Mouse (Mus musculus): ENCODE measurements around the gene Tmem30b. TPM values are rescaled to one million over a fixed set of nuclear protein-coding genes. Genes with fewer than 3 reads are reported as not detected.
"Not testable (repeated sequence)": the region's sequence is repeated elsewhere in the genome, so short reads cannot be mapped to it uniquely, and the experiment has no call there.

The Tmem30b gene
- polyA plus RNA-seq, 2 experiments: 1.9 to 3.8 TPM

- peaks cover 37% of the 10 kb centered on the region for H3K27me3 ChIP-seq (ENCODE audit: control insufficient read depth, insufficient read depth, low read length)
- H3K36me3 ChIP-seq (replicated peaks; ENCODE audit: control insufficient read depth, insufficient read depth, low read depth): no peaks in the 10 kb centered on the region
- H3K27ac ChIP-seq: no peak overlapping the region
- DNase-seq (ENCODE audit: low read depth in 3 of 3, low spot score in 3 of 3): no peak
- peak; percentile 31; the same call in 1 of the 2 replicates for ATAC-seq (ENCODE audit: insufficient read depth)
- H3K4me1 ChIP-seq (replicated peaks; ENCODE audit: control insufficient read depth in 2 of 2, insufficient read depth in 2 of 2, low read length in 1 of 2): no peaks in the 10 kb centered on the region
- no peaks in the 10 kb centered on the region for H3K9me3 ChIP-seq (ENCODE audit: control insufficient read depth, low read length)
- peak overlapping the region; percentile 57 for H3K4me2 ChIP-seq (ENCODE audit: low read depth)
- TF ChIP-seq EP300 (IDR thresholded peaks at IDR 0.05; ENCODE audit: low read depth): no peak
- no peak for TF ChIP-seq CTCF (IDR thresholded peaks at IDR 0.05; ENCODE audit: low read depth)
- peak overlapping the region; percentile 4 to 45; a peak in 3 of 4 replicates for H3K4me3 ChIP-seq (ENCODE audit: insufficient read depth in 1 of 2, low read depth in 2 of 2, low read length in 2 of 2)
- WGBS (ENCODE audit: insufficient replicate concordance): under 1% methylated on average over 55 of the region's 55 CpGs
- H3K9ac ChIP-seq (replicated peaks): no peak overlapping the region
These were observed 513 bp downstream of the Tmem30b start for GRCm38 (mm10) chr12:73545672-73546085.

GRCm38 (mm10) chr12:73544736-73545671 is 1.2 kb downstream of the Tmem30b start:
- WGBS (ENCODE audit: insufficient replicate concordance): 13% methylated on average over 48 of the region's 48 CpGs
- DNase-seq (ENCODE audit: low read depth in 3 of 3, low spot score in 3 of 3) (no peak), ATAC-seq (ENCODE audit: insufficient read depth) (no peak)
- Histone ChIP-seq H3K27ac (no peak overlapping the region), H3K27me3 (ENCODE audit: control insufficient read depth, insufficient read depth, low read length) (peaks cover 37% of the 10 kb centered on the region), H3K4me1 (replicated peaks; ENCODE audit: control insufficient read depth in 2 of 2, insufficient read depth in 2 of 2, low read length in 1 of 2) (no peaks in the 10 kb centered on the region), H3K4me2 (ENCODE audit: low read depth) (peak overlapping the region; percentile 57), H3K9ac (replicated peaks) (no peak overlapping the region), H3K4me3 (ENCODE audit: insufficient read depth in 1 of 2, low read depth in 2 of 2, low read length in 2 of 2) (peak overlapping the region in 1 of 2 experiments; percentile 45; a peak in 2 of 4 replicates), H3K9me3 (ENCODE audit: control insufficient read depth, low read length) (no peaks in the 10 kb centered on the region), H3K36me3 (replicated peaks; ENCODE audit: control insufficient read depth, insufficient read depth, low read depth) (no peaks in the 10 kb centered on the region)
- TF ChIP-seq CTCF (IDR thresholded peaks at IDR 0.05; ENCODE audit: low read depth): no peak
- no peak for TF ChIP-seq EP300 (IDR thresholded peaks at IDR 0.05; ENCODE audit: low read depth)

GRCm38 (mm10) chr12:73543191-73543590 is 3.0 kb downstream of the Tmem30b start:
- H3K4me1 ChIP-seq (replicated peaks; ENCODE audit: control insufficient read depth in 2 of 2, insufficient read depth in 2 of 2, low read length in 1 of 2): peaks cover 0 to 2% of the 10 kb centered on the region in 2 experiments; a peak in 1 of 4 replicates
- H3K36me3 ChIP-seq (replicated peaks; ENCODE audit: control insufficient read depth, insufficient read depth, low read depth): no peaks in the 10 kb centered on the region
- H3K4me2 ChIP-seq (ENCODE audit: low read depth): no peak overlapping the region
- H3K9me3 ChIP-seq (ENCODE audit: control insufficient read depth, low read length): no peaks in the 10 kb centered on the region
- no peak for DNase-seq (ENCODE audit: low read depth in 3 of 3, low spot score in 3 of 3)
- 62% methylated on average over 5 of the region's 5 CpGs for WGBS (ENCODE audit: insufficient replicate concordance)
- peaks cover 37% of the 10 kb centered on the region for H3K27me3 ChIP-seq (ENCODE audit: control insufficient read depth, insufficient read depth, low read length)
- no peak for ATAC-seq (ENCODE audit: insufficient read depth)
- H3K27ac ChIP-seq: no peak overlapping the region
- TF ChIP-seq EP300 (IDR thresholded peaks at IDR 0.05; ENCODE audit: low read depth) (no peak), CTCF (IDR thresholded peaks at IDR 0.05; ENCODE audit: low read depth) (no peak)
- H3K9ac ChIP-seq (replicated peaks): no peak overlapping the region
- no peak overlapping the region for H3K4me3 ChIP-seq (ENCODE audit: insufficient read depth in 1 of 2, low read depth in 2 of 2, low read length in 2 of 2)

GRCm38 (mm10) chr12:73540402-73540801 is 5.8 kb downstream of the Tmem30b start:
- DNase-seq (ENCODE audit: low read depth in 3 of 3, low spot score in 3 of 3): no peak
- Histone ChIP-seq H3K27me3 (ENCODE audit: control insufficient read depth, insufficient read depth, low read length) (peaks cover 13% of the 10 kb centered on the region), H3K4me3 (ENCODE audit: insufficient read depth in 1 of 2, low read depth in 2 of 2, low read length in 2 of 2) (no peak overlapping the region), H3K36me3 (replicated peaks; ENCODE audit: control insufficient read depth, insufficient read depth, low read depth) (no peaks in the 10 kb centered on the region), H3K9ac (replicated peaks) (no peak overlapping the region), H3K27ac (no peak overlapping the region), H3K4me2 (ENCODE audit: low read depth) (no peak overlapping the region), H3K9me3 (ENCODE audit: control insufficient read depth, low read length) (no peaks in the 10 kb centered on the region), H3K4me1 (replicated peaks; ENCODE audit: control insufficient read depth in 2 of 2, insufficient read depth in 2 of 2, low read length in 1 of 2) (peaks cover 0 to 5% of the 10 kb centered on the region in 2 experiments; a peak in 2 of 4 replicates)
- WGBS (ENCODE audit: insufficient replicate concordance): 70% methylated on average over 2 of the region's 2 CpGs
- no peak for ATAC-seq (ENCODE audit: insufficient read depth)
- TF ChIP-seq CTCF (IDR thresholded peaks at IDR 0.05; ENCODE audit: low read depth): no peak
- TF ChIP-seq EP300 (IDR thresholded peaks at IDR 0.05; ENCODE audit: low read depth): no peak

- Histone ChIP-seq H3K9ac (replicated peaks) (no peak overlapping the region), H3K4me3 (ENCODE audit: insufficient read depth in 1 of 2, low read depth in 2 of 2, low read length in 2 of 2) (no peak overlapping the region), H3K36me3 (replicated peaks; ENCODE audit: control insufficient read depth, insufficient read depth, low read depth) (no peaks in the 10 kb centered on the region), H3K27ac (no peak overlapping the region), H3K4me1 (replicated peaks; ENCODE audit: control insufficient read depth in 2 of 2, insufficient read depth in 2 of 2, low read length in 1 of 2) (peaks cover 0 to 5% of the 10 kb centered on the region in 2 experiments; a peak in 2 of 4 replicates), H3K4me2 (ENCODE audit: low read depth) (no peak overlapping the region), H3K27me3 (ENCODE audit: control insufficient read depth, insufficient read depth, low read length) (peaks cover under 1% of the 10 kb centered on the region; the same call in 1 of the 2 replicates), H3K9me3 (ENCODE audit: control insufficient read depth, low read length) (no peaks in the 10 kb centered on the region)
- WGBS (ENCODE audit: insufficient replicate concordance): 25% methylated on average over 2 of the region's 2 CpGs
- no peak for ATAC-seq (ENCODE audit: insufficient read depth)
- no peak for DNase-seq (ENCODE audit: low read depth in 3 of 3, low spot score in 3 of 3)
- no peak for TF ChIP-seq EP300 (IDR thresholded peaks at IDR 0.05; ENCODE audit: low read depth)
- TF ChIP-seq CTCF (IDR thresholded peaks at IDR 0.05; ENCODE audit: low read depth): no peak
These were observed 7.0 kb downstream of the Tmem30b start for GRCm38 (mm10) chr12:73539151-73539550.

GRCm38 (mm10) chr12:73538139-73538508 is 8.1 kb downstream of the Tmem30b start:
- peak; percentile 21; the same call in 1 of the 2 replicates for ATAC-seq (ENCODE audit: insufficient read depth)
- not testable (repeated sequence) for H3K27ac ChIP-seq; H3K9me3 ChIP-seq (ENCODE audit: control insufficient read depth, low read length); H3K27me3 ChIP-seq (ENCODE audit: control insufficient read depth, insufficient read depth, low read length); H3K9ac ChIP-seq (replicated peaks); H3K4me1 ChIP-seq (replicated peaks; ENCODE audit: control insufficient read depth in 2 of 2, insufficient read depth in 2 of 2, low read length in 1 of 2); H3K36me3 ChIP-seq (replicated peaks; ENCODE audit: control insufficient read depth, insufficient read depth, low read depth); DNase-seq (ENCODE audit: low read depth in 3 of 3, low spot score in 3 of 3)
- Histone ChIP-seq H3K4me3 (ENCODE audit: insufficient read depth in 1 of 2, low read depth in 2 of 2, low read length in 2 of 2) (peak overlapping the region; percentile 16 to 33; a peak in 3 of 4 replicates), H3K4me2 (ENCODE audit: low read depth) (peak overlapping the region; percentile 58)
- 17% methylated on average over 3 of the region's 3 CpGs for WGBS (ENCODE audit: insufficient replicate concordance)
